Mouse (Mus musculus): Measurements from ENCODE around the gene Lrp5. TPM values are rescaled to one million over a fixed set of nuclear protein-coding genes. Genes with fewer than 3 reads are reported as not detected.

The Lrp5 gene
- polyA plus RNA-seq, 1 experiment from 2014 or later: 8.4 TPM

DNA sequence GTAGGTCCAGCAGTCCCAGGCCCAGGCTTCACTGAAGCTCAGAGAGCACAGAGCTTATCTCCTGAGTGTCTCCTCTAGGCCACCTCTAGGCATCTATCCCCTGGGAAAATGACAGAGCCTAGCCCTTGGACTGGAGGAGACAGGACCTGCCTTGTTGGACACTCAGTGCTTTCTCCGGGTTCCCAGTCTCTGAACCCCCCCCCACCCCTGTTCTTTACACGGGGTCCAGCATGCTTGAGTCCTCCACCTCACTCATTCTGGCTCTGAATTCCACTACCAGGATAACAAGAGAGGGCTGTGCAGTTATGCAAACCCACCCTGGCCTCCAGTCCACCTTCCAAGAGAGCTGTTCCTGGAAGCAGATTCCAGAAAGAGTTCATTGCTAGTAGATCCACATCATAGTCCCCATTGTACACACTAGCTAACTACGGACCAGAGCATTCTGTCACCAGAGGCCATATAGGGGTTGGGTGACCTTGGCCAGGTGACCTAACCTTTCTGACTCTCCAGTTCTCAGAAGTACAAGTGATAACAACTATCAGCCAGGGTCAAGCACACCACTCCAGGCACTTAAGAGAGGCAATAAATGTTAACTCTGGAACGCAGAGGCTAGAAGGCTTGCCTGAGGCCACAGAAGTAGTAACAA, 109.0 kb downstream of the Lrp5 start:
- H3K4me3 ChIP-seq (replicated peaks): no peak overlapping the region
- WGBS: 71% methylated on average over 4 of the region's 4 CpGs

DNA sequence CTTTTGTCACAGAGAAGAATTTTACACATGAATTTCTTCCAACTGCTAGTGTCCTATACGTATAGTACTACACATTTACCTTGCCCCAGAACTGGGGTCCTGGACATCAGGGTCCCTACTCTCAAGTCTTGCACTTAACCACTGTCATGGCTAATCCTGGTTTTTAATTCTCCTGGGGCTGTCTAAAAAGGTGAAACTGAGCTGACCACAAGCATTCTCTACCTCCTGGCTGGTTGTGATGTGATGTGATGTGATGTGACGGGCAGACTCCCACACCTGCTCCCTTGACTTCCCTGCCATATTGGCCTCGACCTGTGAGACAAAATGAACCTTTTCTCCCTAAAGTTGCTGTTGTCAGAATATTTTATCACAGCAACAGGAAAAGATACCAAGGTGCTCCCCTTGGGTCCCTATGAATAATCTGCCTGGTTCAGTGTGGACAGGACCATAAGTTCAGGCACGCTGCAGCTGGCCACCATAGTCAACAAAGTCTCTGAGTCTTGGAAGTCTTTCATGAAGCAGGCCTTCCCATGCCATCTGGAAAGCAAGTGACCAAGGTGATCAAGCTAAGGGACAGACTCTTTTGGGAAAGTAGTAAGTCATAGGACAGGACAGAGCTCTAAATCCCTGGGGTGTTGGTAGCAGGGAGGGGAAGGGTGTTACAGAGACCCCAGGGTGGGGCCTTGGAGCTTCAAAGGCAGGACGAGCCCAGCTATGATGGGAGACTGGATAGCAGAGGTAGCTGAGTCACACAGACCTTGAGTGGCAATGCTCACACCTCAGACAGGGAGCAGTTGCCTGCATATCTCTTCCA, 109.7 kb downstream of the Lrp5 start:
- 69% methylated on average over 5 of the region's 5 CpGs for WGBS
- peak overlapping the region; percentile 97; the same call in 1 of the 2 replicates for H3K27ac ChIP-seq
- peak overlapping the region; percentile 42 for H3K4me2 ChIP-seq
- H3K4me1 ChIP-seq (replicated peaks): peaks cover 22% of the 10 kb centered on the region
- no peak for ATAC-seq (ENCODE audit: insufficient number of reproducible peaks, insufficient read depth, low FRiP score, low TSS enrichment, low read depth)
- no peak overlapping the region for H3K9ac ChIP-seq (replicated peaks)
- no peaks in the 10 kb centered on the region for H3K27me3 ChIP-seq
- no peaks in the 10 kb centered on the region for H3K36me3 ChIP-seq
- H3K4me3 ChIP-seq (replicated peaks): peak overlapping the region; percentile 96
- no peaks in the 10 kb centered on the region for H3K9me3 ChIP-seq

More for the DNA sequence above, 109.0 kb downstream of the Lrp5 start:
- H3K9me3 ChIP-seq: no peaks in the 10 kb centered on the region
- no peak for ATAC-seq (ENCODE audit: insufficient number of reproducible peaks, insufficient read depth, low FRiP score, low TSS enrichment, low read depth)
- no peaks in the 10 kb centered on the region for H3K36me3 ChIP-seq
- no peak overlapping the region for H3K4me2 ChIP-seq
- no peak overlapping the region for H3K9ac ChIP-seq (replicated peaks)
- H3K27ac ChIP-seq: no peak overlapping the region
- H3K27me3 ChIP-seq: no peaks in the 10 kb centered on the region
- peaks cover 22% of the 10 kb centered on the region for H3K4me1 ChIP-seq (replicated peaks)

DNA sequence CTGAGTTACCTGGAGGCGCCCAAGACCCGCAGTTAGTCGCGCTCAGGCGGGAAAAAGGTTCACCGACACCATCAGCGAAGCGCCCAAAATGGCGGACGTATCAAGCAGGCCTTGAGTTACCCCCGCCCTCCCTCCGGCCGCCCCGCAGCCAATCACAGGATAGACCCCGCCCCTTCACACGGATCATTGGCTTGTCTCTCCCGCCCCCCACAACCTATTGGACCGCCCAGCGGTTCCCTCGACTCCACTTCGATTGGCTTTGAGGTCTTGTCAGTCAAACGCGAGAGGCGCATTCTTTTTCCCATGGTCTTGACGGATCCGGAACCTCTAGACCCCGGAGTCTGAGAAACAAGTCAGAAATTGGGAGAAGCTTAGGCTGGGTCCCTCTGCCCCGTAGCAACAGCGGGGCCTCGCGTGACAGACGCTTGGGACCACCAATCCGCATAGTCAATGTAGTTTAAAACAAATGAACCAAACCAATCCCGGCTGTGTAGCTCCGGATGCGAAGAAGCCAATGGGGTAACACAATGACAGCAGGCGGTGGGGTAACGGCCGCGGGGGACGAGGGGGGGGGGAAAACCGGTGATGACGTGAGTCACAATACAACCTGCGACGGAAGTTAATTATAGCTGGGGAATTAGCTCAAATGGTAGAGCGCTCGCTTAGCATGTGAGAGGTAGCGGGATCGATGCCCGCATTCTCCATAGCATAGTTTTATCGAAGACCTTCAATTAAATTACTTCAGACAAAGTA, 110.6 kb downstream of the Lrp5 start, which contains the start of gene Ppp6r3:
Ppp6r3 (minus strand) TSS at position 118 of the 753 bp plus-strand sequence.
- H3K4me2 ChIP-seq: peak within 1 kb of the TSS; percentile 88
- H3K27ac ChIP-seq: peak within 1 kb of the TSS; percentile 97
- peak within 1 kb of the TSS; percentile 96 for H3K4me3 ChIP-seq (replicated peaks)
- ATAC-seq (ENCODE audit: insufficient number of reproducible peaks, insufficient read depth, low FRiP score, low TSS enrichment, low read depth): peak; percentile 97
- peak within 1 kb of the TSS; percentile 93 for H3K9ac ChIP-seq (replicated peaks)
- H3K27me3 ChIP-seq: no peaks in the 10 kb centered on the region
- no peaks in the 10 kb centered on the region for H3K36me3 ChIP-seq
- under 1% methylated on average over 50 of the region's 51 CpGs for WGBS
- H3K9me3 ChIP-seq: no peaks in the 10 kb centered on the region
- H3K4me1 ChIP-seq (replicated peaks): peaks cover 22% of the 10 kb centered on the region

DNA sequence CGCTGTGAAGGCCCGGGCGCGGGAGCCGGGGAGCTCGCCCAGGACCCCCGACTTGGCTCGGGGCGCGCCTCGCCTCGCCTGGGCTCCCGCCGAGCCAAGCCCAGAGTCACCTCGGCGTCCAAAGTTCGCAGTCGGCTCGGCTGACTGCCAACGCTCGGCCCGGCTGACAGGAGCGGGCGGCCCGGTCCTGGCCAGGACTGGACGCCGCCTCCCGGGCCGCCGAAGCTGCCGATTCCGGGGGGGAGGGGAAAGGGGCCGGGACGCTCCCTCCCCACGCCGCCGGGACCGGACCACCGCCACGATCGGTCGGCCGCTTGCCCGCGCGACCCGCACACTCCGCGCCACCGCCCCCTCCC, 111.1 kb downstream of the Lrp5 start:
- under 1% methylated on average over 50 of the region's 50 CpGs for WGBS
- Histone ChIP-seq H3K27me3 (no peaks in the 10 kb centered on the region), H3K4me2 (peak overlapping the region; percentile 88), H3K27ac (peak overlapping the region; percentile 97), H3K9me3 (no peaks in the 10 kb centered on the region), H3K4me1 (replicated peaks) (peaks cover 22% of the 10 kb centered on the region), H3K36me3 (no peaks in the 10 kb centered on the region), H3K9ac (replicated peaks) (peak overlapping the region; percentile 93), H3K4me3 (replicated peaks) (peak overlapping the region; percentile 96)
- 0 out of 2 replicates have a peak, but pooled peaks have one; percentile 28 for ATAC-seq (ENCODE audit: insufficient number of reproducible peaks, insufficient read depth, low FRiP score, low TSS enrichment, low read depth)

DNA sequence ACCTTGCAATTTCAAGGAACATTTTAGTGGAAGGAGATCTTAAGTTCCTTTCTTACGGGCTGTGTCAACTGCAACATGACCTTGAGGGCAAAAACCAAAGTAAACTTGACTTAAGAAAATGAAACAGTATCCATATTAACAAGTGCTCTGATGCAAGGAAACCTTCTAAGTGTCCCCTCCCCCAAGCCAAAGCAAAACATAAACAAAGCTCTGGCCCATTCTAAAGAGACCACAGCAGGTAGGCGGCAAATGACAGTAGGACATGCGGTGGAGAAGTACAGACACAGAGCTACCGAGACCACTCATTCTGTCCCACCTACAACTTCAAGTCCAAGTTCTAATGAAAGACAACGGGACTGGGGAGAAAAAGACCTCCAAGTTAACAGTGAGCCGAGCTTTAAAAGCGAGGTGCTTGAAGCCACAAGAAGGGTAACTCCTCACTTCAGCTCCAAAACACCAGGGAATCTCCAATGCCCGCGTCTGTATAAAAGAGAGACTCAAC, 111.7 kb downstream of the Lrp5 start:
- 2% methylated on average over 9 of the region's 9 CpGs for WGBS
- H3K9me3 ChIP-seq: no peaks in the 10 kb centered on the region
- H3K4me1 ChIP-seq (replicated peaks): peaks cover 22% of the 10 kb centered on the region
- peak overlapping the region; percentile 97 for H3K27ac ChIP-seq
- H3K27me3 ChIP-seq: no peaks in the 10 kb centered on the region
- ATAC-seq (ENCODE audit: insufficient number of reproducible peaks, insufficient read depth, low FRiP score, low TSS enrichment, low read depth): no peak
- H3K4me3 ChIP-seq (replicated peaks): peak overlapping the region; percentile 96
- H3K36me3 ChIP-seq: no peaks in the 10 kb centered on the region
- peak overlapping the region; percentile 88 for H3K4me2 ChIP-seq
- H3K9ac ChIP-seq (replicated peaks): peak overlapping the region; percentile 93

DNA sequence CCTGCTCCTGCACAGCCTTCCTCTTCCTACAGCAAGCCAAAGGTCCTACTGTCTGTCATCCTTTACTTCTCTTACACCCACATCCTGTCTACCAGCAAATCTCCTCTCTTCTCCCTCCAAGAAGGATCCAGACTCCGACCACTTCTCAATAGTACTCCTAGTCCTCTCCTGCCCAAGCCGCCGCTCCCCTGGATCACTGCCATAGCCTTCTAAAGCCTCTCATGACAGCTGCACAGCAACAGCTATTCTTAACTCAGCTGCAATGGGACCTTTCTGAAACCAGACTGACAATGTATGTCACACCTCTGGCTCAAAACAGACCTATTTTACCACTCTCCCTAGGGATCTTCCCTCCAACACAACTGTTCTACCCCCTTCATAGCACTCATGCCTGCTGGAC, 122.1 kb downstream of the Lrp5 start:
- ATAC-seq (ENCODE audit: insufficient number of reproducible peaks, insufficient read depth, low FRiP score, low TSS enrichment, low read depth): no peak
- Histone ChIP-seq H3K4me3 (replicated peaks) (no peak overlapping the region), H3K4me2 (no peak overlapping the region), H3K27ac (no peak overlapping the region), H3K36me3 (peaks cover 21% of the 10 kb centered on the region), H3K9ac (replicated peaks) (no peak overlapping the region), H3K27me3 (no peaks in the 10 kb centered on the region), H3K4me1 (replicated peaks) (no peaks in the 10 kb centered on the region), H3K9me3 (peaks cover 10% of the 10 kb centered on the region)
- WGBS: 89% methylated on average over 3 of the region's 3 CpGs

DNA sequence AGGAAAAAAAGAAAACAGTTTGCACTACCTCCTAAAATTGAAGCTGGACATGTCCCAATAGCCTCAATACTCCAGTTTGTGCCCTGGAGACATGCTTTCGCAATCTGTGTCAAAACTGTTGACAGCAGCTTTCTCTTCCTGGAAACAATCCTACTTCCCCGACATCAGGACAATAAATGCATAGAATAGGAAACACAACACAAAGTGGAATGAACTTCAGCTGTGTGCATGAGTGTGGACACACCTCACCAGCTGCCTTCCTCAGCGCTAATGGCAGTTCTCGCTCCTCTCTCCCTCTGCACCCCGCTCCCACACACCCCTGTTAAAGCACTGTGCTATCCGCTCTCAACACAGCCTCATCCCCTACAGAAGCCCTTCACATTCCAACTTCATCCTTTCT, 123.6 kb downstream of the Lrp5 start:
- H3K27me3 ChIP-seq: no peaks in the 10 kb centered on the region
- H3K4me3 ChIP-seq (replicated peaks): no peak overlapping the region
- H3K36me3 ChIP-seq: peaks cover 21% of the 10 kb centered on the region
- no peak for ATAC-seq (ENCODE audit: insufficient number of reproducible peaks, insufficient read depth, low FRiP score, low TSS enrichment, low read depth)
- H3K27ac ChIP-seq: no peak overlapping the region
- H3K4me1 ChIP-seq (replicated peaks): no peaks in the 10 kb centered on the region
- H3K9ac ChIP-seq (replicated peaks): no peak overlapping the region
- 97% methylated on average over 6 of the region's 6 CpGs for WGBS
- peaks cover 18% of the 10 kb centered on the region for H3K9me3 ChIP-seq
- H3K4me2 ChIP-seq: no peak overlapping the region

DNA sequence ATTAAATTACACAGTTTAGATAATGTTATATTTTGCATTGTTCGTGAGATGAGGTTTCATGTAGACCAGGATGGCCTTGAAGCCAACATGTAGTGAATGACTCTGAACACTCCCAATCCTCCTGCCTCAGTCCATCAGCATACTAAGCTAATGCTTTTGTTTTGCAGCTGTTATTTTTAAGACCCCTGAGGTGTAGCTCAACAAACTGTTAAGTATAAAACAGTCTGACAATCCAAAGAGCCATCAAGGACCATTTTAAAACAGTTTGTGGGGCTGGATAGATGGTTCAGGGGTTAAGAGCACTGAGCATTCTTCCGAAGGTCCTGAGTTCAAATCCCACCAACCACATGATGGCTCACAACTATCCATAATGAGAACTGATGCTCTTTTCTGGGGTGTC, 124.1 kb downstream of the Lrp5 start:
- WGBS: 96% methylated on average over 2 of the region's 2 CpGs
- no peak overlapping the region for H3K4me3 ChIP-seq (replicated peaks)
- ATAC-seq (ENCODE audit: insufficient number of reproducible peaks, insufficient read depth, low FRiP score, low TSS enrichment, low read depth): no peak
- no peak overlapping the region for H3K27ac ChIP-seq
- no peak overlapping the region for H3K4me2 ChIP-seq
- H3K9ac ChIP-seq (replicated peaks): no peak overlapping the region
- no peaks in the 10 kb centered on the region for H3K4me1 ChIP-seq (replicated peaks)
- peaks cover 21% of the 10 kb centered on the region for H3K36me3 ChIP-seq
- H3K9me3 ChIP-seq: peaks cover 18% of the 10 kb centered on the region
- H3K27me3 ChIP-seq: no peaks in the 10 kb centered on the region

DNA sequence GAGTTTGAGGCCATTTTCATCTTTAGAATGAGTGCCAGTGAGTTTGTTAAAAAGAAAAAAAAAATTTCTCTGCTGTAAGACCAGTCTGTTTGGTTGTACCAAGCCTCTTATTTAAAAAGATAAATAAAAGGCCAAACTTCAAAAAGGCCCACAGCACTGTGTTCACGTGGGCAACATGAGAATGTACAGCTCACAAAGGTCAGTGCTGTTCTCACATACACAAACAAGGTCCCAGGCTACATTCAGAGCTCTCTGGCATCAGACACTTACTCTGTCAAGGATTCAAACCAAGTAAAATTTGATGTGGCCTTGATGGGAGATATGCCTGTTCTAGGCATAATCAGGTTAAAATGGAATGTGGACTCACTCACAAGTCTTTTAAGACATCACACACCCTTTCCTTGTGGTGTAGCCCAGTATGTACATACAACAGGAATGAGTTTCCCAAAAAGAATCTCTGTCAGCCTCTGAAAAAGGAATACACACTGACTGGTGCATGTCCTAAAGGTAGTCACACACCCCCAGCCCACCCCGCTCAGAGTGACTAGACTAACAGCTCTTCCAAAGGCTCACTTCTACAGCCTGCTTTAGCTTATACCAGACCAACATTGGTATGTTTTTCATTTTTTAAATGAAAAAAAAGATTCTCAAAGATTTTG, 130.1 kb downstream of the Lrp5 start:
- Histone ChIP-seq H3K36me3 (peaks cover 4% of the 10 kb centered on the region), H3K4me2 (no peak overlapping the region), H3K4me1 (replicated peaks) (0 out of 2 replicates have a peak, but pooled peaks cover 3% of the 10 kb centered on the region), H3K27ac (no peak overlapping the region), H3K9ac (replicated peaks) (no peak overlapping the region), H3K27me3 (no peaks in the 10 kb centered on the region), H3K4me3 (replicated peaks) (no peak overlapping the region), H3K9me3 (peaks cover 15% of the 10 kb centered on the region; the same call in 1 of the 2 replicates)
- WGBS: 100% methylated on average over 2 of the region's 2 CpGs
- ATAC-seq (ENCODE audit: insufficient number of reproducible peaks, insufficient read depth, low FRiP score, low TSS enrichment, low read depth): no peak

DNA sequence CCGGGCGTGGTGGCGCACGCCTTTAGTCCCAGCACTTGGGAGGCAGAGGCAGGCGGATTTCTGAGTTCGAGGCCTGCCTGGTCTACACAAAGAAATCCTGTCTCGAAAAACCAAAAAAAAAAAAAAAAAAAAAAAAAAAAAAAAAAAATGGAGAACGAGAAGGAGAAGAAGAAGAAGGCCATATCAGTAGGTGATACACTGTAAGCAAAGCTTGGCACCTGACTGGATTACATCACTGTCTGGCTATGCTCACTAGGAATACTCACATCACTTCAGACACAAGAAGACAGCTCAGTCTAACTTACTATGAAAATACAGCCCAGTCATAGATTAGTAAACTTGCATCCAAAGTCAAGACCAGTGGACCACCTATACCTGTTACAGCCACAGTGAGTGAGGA, 131.6 kb downstream of the Lrp5 start:
- ATAC-seq (ENCODE audit: insufficient number of reproducible peaks, insufficient read depth, low FRiP score, low TSS enrichment, low read depth): no peak
- 93% methylated on average over 8 of the region's 8 CpGs for WGBS
- no peak overlapping the region for H3K27ac ChIP-seq
- no peak overlapping the region for H3K4me3 ChIP-seq (replicated peaks)
- no peak overlapping the region for H3K9ac ChIP-seq (replicated peaks)
- H3K4me1 ChIP-seq (replicated peaks): 0 out of 2 replicates have a peak, but pooled peaks cover 3% of the 10 kb centered on the region
- H3K36me3 ChIP-seq: peaks cover 1% of the 10 kb centered on the region
- H3K4me2 ChIP-seq: no peak overlapping the region
- peaks cover 11% of the 10 kb centered on the region; the same call in 1 of the 2 replicates for H3K9me3 ChIP-seq
- no peaks in the 10 kb centered on the region for H3K27me3 ChIP-seq

Measured in limb, embryonic 12.5 days (tissue).